Mouse (Mus musculus) liver, adult (tissue): ENCODE data around the gene C1qtnf5.

Experiments used
- GATA4 ChIP-seq: IDR thresholded peaks from 2 replicates; pipeline ENCODE4 v1.6.1; 2014; ENCODE audit warnings: mild to moderate bottlenecking, low read length; ENCODE audit not compliant: insufficient replicate concordance

C1qtnf5 gene

GRCm38 (mm10) chr9:44132200-44132599 is 25.2 kb downstream of the C1qtnf5 start:
- no peak for TF ChIP-seq GATA4

GRCm38 (mm10) chr9:44133287-44133686 is 26.2 kb downstream of the C1qtnf5 start:
- no peak for TF ChIP-seq GATA4

- no peak for TF ChIP-seq GATA4
Observed at GRCm38 (mm10) chr9:44134101-44134850, 27.2 kb downstream of the C1qtnf5 start, which contains the start of gene Mcam. TSS of gene Mcam (plus strand) at chr9:44134469.

- TF ChIP-seq GATA4, result no peak
Observed at GRCm38 (mm10) chr9:44134851-44135730, 28.0 kb downstream of the C1qtnf5 start.

- no peak for TF ChIP-seq GATA4
Observed at GRCm38 (mm10) chr9:44135731-44136411, 28.8 kb downstream of the C1qtnf5 start.

GRCm38 (mm10) chr9:44137846-44138245 is 30.8 kb downstream of the C1qtnf5 start:
- TF ChIP-seq GATA4, result no peak

GRCm38 (mm10) chr9:44141951-44142350 is 34.9 kb downstream of the C1qtnf5 start:
- no peak for TF ChIP-seq GATA4

GRCm38 (mm10) chr9:44143421-44143820 is 36.4 kb downstream of the C1qtnf5 start:
- TF ChIP-seq GATA4, result no peak

GRCm38 (mm10) chr9:44144023-44144717 is 37.1 kb downstream of the C1qtnf5 start:
- TF ChIP-seq GATA4, result no peak

GRCm38 (mm10) chr9:44144718-44145060 is 37.6 kb downstream of the C1qtnf5 start:
- no peak for TF ChIP-seq GATA4

GRCm38 (mm10) chr9:44147290-44147689 is 40.2 kb downstream of the C1qtnf5 start:
- no peak for TF ChIP-seq GATA4
